Mouse (Mus musculus) thymus, adult 2 months (tissue): Measurements from ENCODE around the gene Krt222.

ENCODE experiments used
- CTCF ChIP-seq: fragments of 200-500 bp; IDR thresholded peaks from 2 replicates; pipeline ENCODE4 v1.5.1; 2012; ENCODE audit warnings: mild to moderate bottlenecking, control low read depth, low read length, moderate library complexity, borderline replicate concordance; ENCODE audit not compliant: control insufficient read depth, poor library complexity, insufficient read depth; ENCODE audit errors: extremely low read depth
- POLR2A ChIP-seq: fragments of 200-500 bp; IDR thresholded peaks from 2 replicates; pipeline ENCODE4 v1.6.1; 2012; ENCODE audit warnings: mild to moderate bottlenecking, low read length, control low read depth, moderate library complexity; ENCODE audit not compliant: control insufficient read depth, poor library complexity, insufficient read depth; ENCODE audit errors: extremely low read depth

- no peak for TF ChIP-seq CTCF
- TF ChIP-seq POLR2A, result no peak
Observed at GRCm38 (mm10) chr11:99243200-99243819, 575 bp downstream of the Krt222 start.
